Mouse (Mus musculus): ENCODE data around the gene Ankrd27.

Gene Ankrd27

GRCm38 (mm10) chr7:35584068-35584785 lies 1.8 kb upstream of the Ankrd27 start:
- no peak for DNase-seq (ENCODE audit: low read depth, low spot score)

DNA sequence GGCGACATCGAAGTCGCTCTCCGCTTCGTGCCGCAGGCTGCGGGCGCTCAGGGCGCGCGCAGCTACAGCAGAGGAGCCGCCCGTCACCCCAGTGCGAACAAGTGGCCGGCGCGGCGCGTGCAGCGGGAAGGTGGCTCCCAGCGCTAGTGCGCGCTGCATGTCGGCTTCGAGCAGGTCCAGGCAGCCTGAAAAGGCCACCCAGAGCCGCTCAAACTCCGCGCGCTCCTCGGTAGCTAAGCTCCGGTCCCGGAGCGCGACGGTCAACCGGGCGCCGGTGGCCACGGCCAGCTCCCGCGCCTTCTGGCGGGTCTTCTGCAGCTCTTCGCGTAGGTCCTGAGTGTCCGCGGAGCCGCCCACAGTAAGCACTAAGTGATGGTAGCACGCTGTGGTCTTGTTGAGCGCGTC lies 1.3 kb upstream of the Ankrd27 start:
- no peak for DNase-seq (ENCODE audit: low read depth, low spot score)

GRCm38 (mm10) chr7:35585191-35586054 lies 621 bp upstream of the Ankrd27 start, which contains the start of gene Rgs9bp:
Rgs9bp (minus strand) TSS chr7:35585582.
- no peak for DNase-seq (ENCODE audit: low read depth, low spot score)

- DNase-seq (ENCODE audit: low read depth, low spot score) = no peak
Observed at GRCm38 (mm10) chr7:35586906-35587445, 932 bp downstream of the Ankrd27 start.

- DNase-seq (ENCODE audit: low read depth, low spot score) = no peak
Observed at GRCm38 (mm10) chr7:35587728-35588127, 1.7 kb downstream of the Ankrd27 start.

- DNase-seq (ENCODE audit: low read depth, low spot score) = no peak
Observed at GRCm38 (mm10) chr7:35588680-35589428, 2.8 kb downstream of the Ankrd27 start.

- peak; percentile 14 for DNase-seq (ENCODE audit: low read depth, low spot score)
Observed at GRCm38 (mm10) chr7:35589485-35589884, 3.4 kb downstream of the Ankrd27 start.

DNA sequence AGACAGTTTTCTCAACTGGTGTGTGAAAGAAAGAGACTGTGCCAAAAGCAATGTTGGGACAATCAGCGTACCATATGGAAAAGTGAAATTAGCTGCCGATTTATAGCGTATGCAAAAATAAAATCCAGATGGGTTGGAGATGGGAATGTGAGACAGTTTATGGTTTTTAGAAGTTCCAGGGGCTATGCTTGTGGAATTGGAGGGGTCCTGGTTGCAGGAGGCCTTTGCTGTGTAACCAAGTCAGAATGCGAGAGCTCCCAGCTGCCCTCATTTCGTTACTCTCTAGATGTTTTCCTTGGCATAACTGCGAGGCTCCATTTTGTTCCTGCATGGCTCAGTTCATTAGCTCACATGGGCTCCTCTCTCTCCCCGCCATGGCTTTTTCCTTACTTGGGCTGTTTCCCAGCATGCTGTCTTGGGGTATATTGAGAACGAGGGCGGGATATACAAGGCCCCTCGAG lies 4.7 kb downstream of the Ankrd27 start:
- no peak for DNase-seq (ENCODE audit: low read depth, low spot score)

DNA sequence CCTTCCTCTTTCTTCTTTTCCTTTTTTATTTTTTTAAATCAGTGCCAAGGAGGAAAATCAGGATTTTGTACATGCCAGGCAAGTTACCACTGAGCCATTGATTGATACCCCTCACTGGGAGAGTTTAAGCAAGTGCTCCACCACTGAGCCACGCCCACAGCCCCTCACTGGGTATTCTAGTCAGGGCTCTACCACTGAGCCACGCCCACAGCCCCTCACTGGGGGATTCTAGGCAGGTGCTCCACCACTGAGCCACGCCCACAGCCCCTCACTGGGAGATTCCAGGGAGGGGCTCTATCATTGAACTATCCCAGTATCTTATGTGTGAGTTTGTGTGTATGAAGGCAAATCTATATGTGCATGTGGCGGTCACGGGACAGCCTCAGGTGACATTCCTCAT lies 8.3 kb downstream of the Ankrd27 start:
- no peak for DNase-seq (ENCODE audit: low read depth, low spot score)

DNA sequence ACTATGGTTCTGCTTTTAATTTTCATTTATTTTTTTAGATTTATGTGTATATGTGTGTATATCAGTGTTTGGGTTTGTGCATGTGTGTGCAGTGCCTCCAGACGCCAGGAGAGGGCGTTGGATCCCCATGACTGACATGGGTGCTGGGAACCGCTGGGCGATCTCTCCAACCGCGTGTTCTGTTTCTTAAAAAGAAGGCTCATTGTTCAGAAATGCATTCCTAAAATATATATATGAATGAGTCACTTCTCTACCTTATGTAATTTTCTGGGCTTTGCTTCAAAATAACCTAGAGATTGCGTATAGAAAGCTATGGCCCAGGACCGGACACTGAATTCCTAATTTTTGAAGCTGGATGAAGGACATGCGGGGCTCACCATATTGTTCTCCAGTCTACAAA lies 13.4 kb downstream of the Ankrd27 start:
- DNase-seq (ENCODE audit: low read depth, low spot score) = no peak

GRCm38 (mm10) chr7:35600031-35600430 lies 14.0 kb downstream of the Ankrd27 start:
- no peak for DNase-seq (ENCODE audit: low read depth, low spot score)

- DNase-seq (ENCODE audit: low read depth, low spot score) = no peak
Observed at GRCm38 (mm10) chr7:35601106-35601505, 15.1 kb downstream of the Ankrd27 start.

GRCm38 (mm10) chr7:35602766-35603165 lies 16.7 kb downstream of the Ankrd27 start:
- peak; percentile 15 for DNase-seq (ENCODE audit: low read depth, low spot score)

DNA sequence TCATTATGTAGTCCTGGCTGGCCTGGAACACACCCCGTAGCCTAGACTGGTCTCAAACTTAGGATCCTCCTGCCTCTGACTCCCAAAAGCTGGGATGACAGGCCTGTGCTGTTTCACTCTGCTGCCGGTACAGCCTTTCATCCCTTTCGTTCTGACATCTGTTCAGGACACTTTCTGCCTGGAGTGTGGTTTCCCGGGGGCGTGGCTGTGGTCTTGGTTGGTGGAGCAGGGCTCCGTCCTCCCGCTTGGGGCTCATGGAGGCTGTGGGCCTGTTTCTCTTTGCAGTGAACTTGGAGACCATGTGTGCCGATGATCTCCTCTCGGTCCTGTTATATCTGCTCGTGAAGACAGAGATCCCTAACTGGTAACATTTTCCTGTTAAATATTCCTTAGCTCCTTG lies 20.8 kb downstream of the Ankrd27 start:
- no peak for DNase-seq (ENCODE audit: low read depth, low spot score)

DNA sequence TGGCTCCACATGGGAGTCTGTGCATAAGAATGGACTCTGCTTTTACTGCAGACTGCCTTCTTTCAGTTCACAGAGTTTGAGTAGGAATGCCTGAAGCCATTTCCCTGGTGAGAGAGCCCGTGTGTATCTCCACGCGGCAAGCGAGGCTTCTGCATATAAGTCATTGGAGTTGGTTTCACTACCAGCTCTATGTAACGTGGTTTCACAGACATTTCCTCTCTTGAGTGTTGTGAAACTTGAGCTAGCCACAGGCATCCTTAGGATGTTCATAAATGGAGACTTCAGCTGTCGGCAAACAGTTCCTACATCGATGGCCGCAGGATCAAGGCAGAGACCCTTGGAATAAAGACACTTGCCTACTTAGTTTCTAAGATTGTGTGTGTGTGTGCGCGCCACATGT lies 23.2 kb downstream of the Ankrd27 start:
- no peak for DNase-seq (ENCODE audit: low read depth, low spot score)

- no peak for DNase-seq (ENCODE audit: low read depth, low spot score)
Observed at GRCm38 (mm10) chr7:35617513-35617912, 31.5 kb downstream of the Ankrd27 start.

GRCm38 (mm10) chr7:35622626-35623025 lies 36.6 kb downstream of the Ankrd27 start:
- no peak for DNase-seq (ENCODE audit: low read depth, low spot score)

DNA sequence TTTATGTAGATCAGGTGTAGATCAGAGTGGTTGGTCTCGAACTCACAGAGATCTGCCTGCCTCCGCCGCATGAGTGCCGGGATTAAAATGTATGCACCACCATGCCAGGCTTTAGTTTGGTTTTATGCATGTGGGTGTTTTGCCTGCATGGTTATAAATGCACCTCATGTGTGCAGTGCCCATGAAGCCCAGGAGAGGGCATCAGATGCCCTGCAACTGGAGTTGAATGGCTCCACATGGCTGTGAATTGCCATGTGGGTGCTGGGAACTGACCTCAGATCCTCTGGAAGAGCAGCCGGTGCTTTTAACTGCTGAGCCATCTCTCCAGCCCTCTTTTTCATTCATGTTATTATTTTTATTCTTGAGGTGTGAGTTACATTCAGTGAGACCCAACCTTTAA lies 40.0 kb downstream of the Ankrd27 start:
- DNase-seq (ENCODE audit: low read depth, low spot score) = no peak

- DNase-seq (ENCODE audit: low read depth, low spot score) = no peak
Observed at GRCm38 (mm10) chr7:35627371-35627770, 41.3 kb downstream of the Ankrd27 start.

DNA sequence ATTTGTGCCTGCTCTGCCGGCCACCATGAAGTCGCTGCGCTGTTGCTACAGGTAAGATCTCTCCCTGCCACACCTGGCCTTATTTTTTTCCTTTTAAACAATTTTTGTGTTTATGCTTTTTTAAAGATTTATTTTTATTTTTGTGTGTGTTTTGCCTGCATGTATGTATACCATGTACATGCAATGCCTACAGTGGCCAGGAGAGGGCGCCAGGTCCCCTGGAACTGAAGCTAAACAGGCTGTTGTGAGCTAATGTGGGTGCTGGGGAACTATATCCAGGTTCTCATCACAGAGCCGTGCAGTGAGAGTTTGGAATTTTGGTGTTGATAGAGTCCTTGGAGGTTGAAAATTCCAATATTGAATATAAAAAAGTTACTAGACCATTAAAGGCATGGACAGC lies 42.5 kb downstream of the Ankrd27 start:
- DNase-seq (ENCODE audit: low read depth, low spot score) = peak; percentile 58

DNA sequence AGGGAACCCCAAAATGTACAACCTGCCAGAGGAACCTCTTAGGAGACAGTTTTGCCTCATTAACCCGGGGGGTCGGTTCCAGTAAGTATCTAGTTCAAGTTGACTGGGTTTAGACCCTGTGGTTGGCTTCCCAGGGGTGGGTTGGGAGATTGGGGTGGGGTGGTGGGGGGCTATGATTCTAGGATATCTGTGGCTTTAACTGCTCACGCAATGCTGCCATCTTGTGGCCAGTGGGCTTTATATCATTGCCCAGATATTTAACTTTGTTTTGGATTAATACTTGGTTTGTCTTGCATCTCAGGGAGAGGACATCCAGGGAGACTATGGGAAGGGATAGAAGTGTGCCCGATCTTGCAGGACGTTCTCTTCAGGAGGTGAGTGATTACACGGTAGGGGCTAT lies 50.2 kb downstream of the Ankrd27 start:
- peak; percentile 40 for DNase-seq (ENCODE audit: low read depth, low spot score)

GRCm38 (mm10) chr7:35636874-35637273 lies 50.8 kb downstream of the Ankrd27 start:
- no peak for DNase-seq (ENCODE audit: low read depth, low spot score)

Data from A20 (cell line).